Mouse (Mus musculus) megakaryocyte, embryonic 14.5 days (primary cell): ENCODE data around the gene Ctns.

ENCODE experiments used
- FLI1 ChIP-seq: IDR thresholded peaks from 2 replicates; pipeline ENCODE4 v1.6.1; 2012; ENCODE audit warnings: low read length, inconsistent platforms, mixed read lengths
- GATA1 ChIP-seq: IDR thresholded peaks from 3 replicates; pipeline ENCODE4 v1.6.1; 2012; ENCODE audit warnings: mixed read lengths, low read length, inconsistent platforms, borderline replicate concordance

- TF ChIP-seq GATA1 (no peak), FLI1 (no peak)
These were observed 26.7 kb downstream of the Ctns start for GRCm38 (mm10) chr11:73172186-73172585.
